Mouse (Mus musculus) cerebellum, adult 2 months (tissue): ENCODE measurements around the gene Il20ra.
A peak's percentile ranks its signal among the peaks of the same experiment; 100 is the strongest.

Source experiments
- CTCF ChIP-seq: fragments of 200-500 bp; IDR thresholded peaks from 2 replicates; pipeline ENCODE4 v1.5.1; 2011; ENCODE audit warnings: low read depth, mild to moderate bottlenecking, control low read depth, low read length, moderate library complexity, borderline replicate concordance; ENCODE audit not compliant: insufficient read depth
- POLR2A ChIP-seq: fragments of 200-500 bp; IDR thresholded peaks from 2 replicates; pipeline ENCODE4 v1.6.1; 2011; ENCODE audit warnings: low read length, control low read depth, borderline replicate concordance; ENCODE audit not compliant: insufficient read depth

- no peak for TF ChIP-seq POLR2A
- peak; percentile 44; the same call in 1 of the 2 replicates for TF ChIP-seq CTCF
These were observed 709 bp upstream of the Il20ra start for GRCm38 (mm10) chr10:19711551-19712171.
